Mouse (Mus musculus): ENCODE measurements at regions not wholly inside any gene's neighbourhood (a gene's known extent, or its start where the extent isn't known, plus 50 kb on each side); places are given as distances from the start of the nearest gene placed in this dataset.

GRCm38 (mm10) chr7:83104426-83104825, 237.3 kb downstream of the Mex3b start:
- TF ChIP-seq CTCF (IDR thresholded peaks at IDR 0.05; ENCODE audit: low read depth, low read length) (no peak), POLR2A (IDR thresholded peaks at IDR 0.05; ENCODE audit: extremely low read depth, insufficient read depth, low read length) (no peak)

Data from liver, adult 2 months (tissue).